Mouse (Mus musculus): ENCODE measurements around the gene Lpar3. TPM values are rescaled to one million over a fixed set of nuclear protein-coding genes. Genes with fewer than 3 reads are reported as not detected.

Lpar3 gene
- polyA plus RNA-seq, 1 experiment from 2014 or later, result 0.34 TPM

GRCm38 (mm10) chr3:146186033-146186432, 34.7 kb upstream of the Lpar3 start:
- 76% methylated on average over 10 of the region's 10 CpGs for WGBS
- Histone ChIP-seq H3K27ac (ENCODE audit: low read depth, low read length) (no peak overlapping the region), H3K9me3 (ENCODE audit: control insufficient read depth, low read length) (no peaks in the 10 kb centered on the region), H3K4me3 (ENCODE audit: low read length) (no peak overlapping the region), H3K9ac (ENCODE audit: low read depth, low read length) (no peak overlapping the region), H3K27me3 (replicated peaks; ENCODE audit: control insufficient read depth, insufficient read depth, low read length) (peaks cover 6% of the 10 kb centered on the region; the same call in 1 of the 2 replicates), H3K4me1 (ENCODE audit: control insufficient read depth, insufficient read depth, low read depth, low read length) (0 out of 2 replicates have a peak, but pooled peaks cover 2% of the 10 kb centered on the region), H3K36me3 (ENCODE audit: control insufficient read depth, insufficient read depth, low read length) (no peaks in the 10 kb centered on the region), H3K4me2 (ENCODE audit: low read length) (no peak overlapping the region)
- ATAC-seq, result no peak

GRCm38 (mm10) chr3:146189933-146190332, 30.8 kb upstream of the Lpar3 start:
- Histone ChIP-seq H3K36me3 (ENCODE audit: control insufficient read depth, insufficient read depth, low read length) (no peaks in the 10 kb centered on the region), H3K4me2 (ENCODE audit: low read length) (no peak overlapping the region), H3K4me3 (ENCODE audit: low read length) (no peak overlapping the region), H3K27ac (ENCODE audit: low read depth, low read length) (no peak overlapping the region), H3K27me3 (replicated peaks; ENCODE audit: control insufficient read depth, insufficient read depth, low read length) (no peaks in the 10 kb centered on the region), H3K9me3 (ENCODE audit: control insufficient read depth, low read length) (no peaks in the 10 kb centered on the region), H3K4me1 (ENCODE audit: control insufficient read depth, insufficient read depth, low read depth, low read length) (no peaks in the 10 kb centered on the region), H3K9ac (ENCODE audit: low read depth, low read length) (no peak overlapping the region)
- ATAC-seq, result no peak
- WGBS, result 66% methylated on average over 10 of the region's 10 CpGs

- H3K4me3 ChIP-seq (ENCODE audit: low read length), result no peak overlapping the region
Measured at GRCm38 (mm10) chr3:146192507-146192906, 28.3 kb upstream of the Lpar3 start.

GRCm38 (mm10) chr3:146195153-146195552, 25.6 kb upstream of the Lpar3 start:
- no peak overlapping the region for H3K27ac ChIP-seq (ENCODE audit: low read depth, low read length)
- H3K27me3 ChIP-seq (replicated peaks; ENCODE audit: control insufficient read depth, insufficient read depth, low read length), result no peaks in the 10 kb centered on the region; the same call in 1 of the 2 replicates
- ATAC-seq, result no peak
- 88% methylated on average over 5 of the region's 5 CpGs for WGBS
- H3K4me1 ChIP-seq (ENCODE audit: control insufficient read depth, insufficient read depth, low read depth, low read length), result no peaks in the 10 kb centered on the region; the same call in 1 of the 2 replicates
- no peaks in the 10 kb centered on the region for H3K9me3 ChIP-seq (ENCODE audit: control insufficient read depth, low read length)
- no peaks in the 10 kb centered on the region for H3K36me3 ChIP-seq (ENCODE audit: control insufficient read depth, insufficient read depth, low read length)
- H3K9ac ChIP-seq (ENCODE audit: low read depth, low read length), result no peak overlapping the region
- H3K4me3 ChIP-seq (ENCODE audit: low read length), result no peak overlapping the region
- H3K4me2 ChIP-seq (ENCODE audit: low read length), result no peak overlapping the region

More at GRCm38 (mm10) chr3:146192507-146192906, 28.3 kb upstream of the Lpar3 start:
- H3K9me3 ChIP-seq (ENCODE audit: control insufficient read depth, low read length), result no peaks in the 10 kb centered on the region
- H3K9ac ChIP-seq (ENCODE audit: low read depth, low read length), result no peak overlapping the region
- no peak for ATAC-seq
- no peaks in the 10 kb centered on the region for H3K36me3 ChIP-seq (ENCODE audit: control insufficient read depth, insufficient read depth, low read length)
- H3K4me1 ChIP-seq (ENCODE audit: control insufficient read depth, insufficient read depth, low read depth, low read length), result no peaks in the 10 kb centered on the region; the same call in 1 of the 2 replicates
- H3K27ac ChIP-seq (ENCODE audit: low read depth, low read length), result no peak overlapping the region
- no peaks in the 10 kb centered on the region; the same call in 1 of the 2 replicates for H3K27me3 ChIP-seq (replicated peaks; ENCODE audit: control insufficient read depth, insufficient read depth, low read length)
- WGBS, result 81% methylated on average over 1 of the region's 1 CpGs
- H3K4me2 ChIP-seq (ENCODE audit: low read length), result no peak overlapping the region

- H3K27me3 ChIP-seq (replicated peaks; ENCODE audit: control insufficient read depth, insufficient read depth, low read length), result no peaks in the 10 kb centered on the region; the same call in 1 of the 2 replicates
- H3K4me3 ChIP-seq (ENCODE audit: low read length), result no peak overlapping the region
- 30% methylated on average over 6 of the region's 6 CpGs for WGBS
- no peak for ATAC-seq
- no peak overlapping the region for H3K27ac ChIP-seq (ENCODE audit: low read depth, low read length)
- no peak overlapping the region for H3K4me2 ChIP-seq (ENCODE audit: low read length)
- H3K36me3 ChIP-seq (ENCODE audit: control insufficient read depth, insufficient read depth, low read length), result no peaks in the 10 kb centered on the region
- no peak overlapping the region for H3K9ac ChIP-seq (ENCODE audit: low read depth, low read length)
- H3K4me1 ChIP-seq (ENCODE audit: control insufficient read depth, insufficient read depth, low read depth, low read length), result no peaks in the 10 kb centered on the region; the same call in 1 of the 2 replicates
- H3K9me3 ChIP-seq (ENCODE audit: control insufficient read depth, low read length), result no peaks in the 10 kb centered on the region
Measured at GRCm38 (mm10) chr3:146196301-146196700, 24.5 kb upstream of the Lpar3 start.

- no peak overlapping the region for H3K9ac ChIP-seq (ENCODE audit: low read depth, low read length)
- no peaks in the 10 kb centered on the region; the same call in 1 of the 2 replicates for H3K4me1 ChIP-seq (ENCODE audit: control insufficient read depth, insufficient read depth, low read depth, low read length)
- no peaks in the 10 kb centered on the region for H3K36me3 ChIP-seq (ENCODE audit: control insufficient read depth, insufficient read depth, low read length)
- no peaks in the 10 kb centered on the region; the same call in 1 of the 2 replicates for H3K27me3 ChIP-seq (replicated peaks; ENCODE audit: control insufficient read depth, insufficient read depth, low read length)
- no peak overlapping the region for H3K4me2 ChIP-seq (ENCODE audit: low read length)
- no peak; the same call in 1 of the 2 replicates for ATAC-seq
- no peak overlapping the region for H3K27ac ChIP-seq (ENCODE audit: low read depth, low read length)
- WGBS, result 77% methylated on average over 17 of the region's 17 CpGs
- no peaks in the 10 kb centered on the region for H3K9me3 ChIP-seq (ENCODE audit: control insufficient read depth, low read length)
- no peak overlapping the region for H3K4me3 ChIP-seq (ENCODE audit: low read length)
Measured at GRCm38 (mm10) chr3:146196780-146197743, 23.7 kb upstream of the Lpar3 start.

GRCm38 (mm10) chr3:146197785-146198184, 23.0 kb upstream of the Lpar3 start:
- WGBS, result 88% methylated on average over 12 of the region's 12 CpGs
- ATAC-seq, result no peak
- no peak overlapping the region for H3K4me3 ChIP-seq (ENCODE audit: low read length)
- H3K4me1 ChIP-seq (ENCODE audit: control insufficient read depth, insufficient read depth, low read depth, low read length), result no peaks in the 10 kb centered on the region; the same call in 1 of the 2 replicates
- H3K4me2 ChIP-seq (ENCODE audit: low read length), result no peak overlapping the region
- H3K27ac ChIP-seq (ENCODE audit: low read depth, low read length), result no peak overlapping the region
- H3K9ac ChIP-seq (ENCODE audit: low read depth, low read length), result no peak overlapping the region
- H3K9me3 ChIP-seq (ENCODE audit: control insufficient read depth, low read length), result no peaks in the 10 kb centered on the region
- H3K36me3 ChIP-seq (ENCODE audit: control insufficient read depth, insufficient read depth, low read length), result no peaks in the 10 kb centered on the region
- no peaks in the 10 kb centered on the region; the same call in 1 of the 2 replicates for H3K27me3 ChIP-seq (replicated peaks; ENCODE audit: control insufficient read depth, insufficient read depth, low read length)

- no peaks in the 10 kb centered on the region; the same call in 1 of the 2 replicates for H3K27me3 ChIP-seq (replicated peaks; ENCODE audit: control insufficient read depth, insufficient read depth, low read length)
- H3K4me2 ChIP-seq (ENCODE audit: low read length), result no peak overlapping the region
- WGBS, result 62% methylated on average over 11 of the region's 11 CpGs
- no peak overlapping the region for H3K27ac ChIP-seq (ENCODE audit: low read depth, low read length)
- H3K9ac ChIP-seq (ENCODE audit: low read depth, low read length), result no peak overlapping the region
- no peaks in the 10 kb centered on the region for H3K36me3 ChIP-seq (ENCODE audit: control insufficient read depth, insufficient read depth, low read length)
- H3K4me3 ChIP-seq (ENCODE audit: low read length), result no peak overlapping the region
- no peaks in the 10 kb centered on the region; the same call in 1 of the 2 replicates for H3K4me1 ChIP-seq (ENCODE audit: control insufficient read depth, insufficient read depth, low read depth, low read length)
- no peaks in the 10 kb centered on the region for H3K9me3 ChIP-seq (ENCODE audit: control insufficient read depth, low read length)
- ATAC-seq, result peak; percentile 46; the same call in 1 of the 2 replicates
Measured at GRCm38 (mm10) chr3:146198803-146199481, 21.8 kb upstream of the Lpar3 start.

GRCm38 (mm10) chr3:146199486-146199885, 21.3 kb upstream of the Lpar3 start:
- no peak for ATAC-seq
- no peaks in the 10 kb centered on the region; the same call in 1 of the 2 replicates for H3K4me1 ChIP-seq (ENCODE audit: control insufficient read depth, insufficient read depth, low read depth, low read length)
- no peak overlapping the region for H3K4me2 ChIP-seq (ENCODE audit: low read length)
- H3K27me3 ChIP-seq (replicated peaks; ENCODE audit: control insufficient read depth, insufficient read depth, low read length), result no peaks in the 10 kb centered on the region; the same call in 1 of the 2 replicates
- H3K9ac ChIP-seq (ENCODE audit: low read depth, low read length), result no peak overlapping the region
- 61% methylated on average over 3 of the region's 3 CpGs for WGBS
- H3K27ac ChIP-seq (ENCODE audit: low read depth, low read length), result no peak overlapping the region
- H3K4me3 ChIP-seq (ENCODE audit: low read length), result no peak overlapping the region
- H3K9me3 ChIP-seq (ENCODE audit: control insufficient read depth, low read length), result no peaks in the 10 kb centered on the region
- H3K36me3 ChIP-seq (ENCODE audit: control insufficient read depth, insufficient read depth, low read length), result no peaks in the 10 kb centered on the region

All from hindbrain, embryonic 16.5 days (tissue).